Mouse (Mus musculus) heart, postnatal 0 days (tissue): ENCODE measurements around the gene Plcb4.

ENCODE experiments used
- CTCF ChIP-seq: IDR thresholded peaks from 2 replicates; pipeline ENCODE4 v1.5.1; 2016; ENCODE audit warnings: antibody characterized with exemption, control low read depth, low read depth
- EP300 ChIP-seq: IDR thresholded peaks from 2 replicates; pipeline ENCODE4 v1.6.1; 2016; ENCODE audit warnings: antibody characterized with exemption, low read depth

DNA sequence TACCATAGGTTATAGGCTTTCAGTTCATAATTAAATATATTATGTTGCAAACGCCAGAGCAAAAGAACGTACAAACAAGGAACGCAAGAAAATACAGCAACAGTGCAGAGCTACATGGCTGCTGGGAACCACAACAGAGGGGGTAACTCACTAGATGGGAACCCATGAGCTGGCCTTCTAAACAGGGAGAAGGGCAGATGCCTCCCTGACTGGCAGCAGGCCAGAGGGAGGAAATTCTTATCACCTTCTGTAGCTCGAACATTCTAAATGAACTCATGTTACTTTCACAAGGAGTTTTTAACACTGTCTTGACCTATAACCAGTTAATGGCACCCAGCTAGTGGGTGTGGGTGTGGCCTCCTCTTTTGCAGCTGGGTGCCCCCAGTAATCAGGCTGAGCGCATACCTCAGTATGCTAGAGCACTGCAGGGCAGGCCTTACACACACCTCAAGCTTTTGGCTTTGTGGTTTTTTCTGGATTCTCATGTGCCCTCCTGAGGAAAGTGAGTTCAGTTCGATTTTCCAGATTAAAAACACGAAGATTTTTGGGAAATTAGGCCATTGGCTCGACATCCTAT lies 102.5 kb downstream of the Plcb4 start:
- no peak for TF ChIP-seq CTCF
- TF ChIP-seq EP300 = no peak
